Mouse (Mus musculus): ENCODE measurements at regions not wholly inside any gene's neighbourhood (a gene's known extent, or its start where the extent isn't known, plus 50 kb on each side); places are given as distances from the start of the nearest gene placed in this dataset.

DNA sequence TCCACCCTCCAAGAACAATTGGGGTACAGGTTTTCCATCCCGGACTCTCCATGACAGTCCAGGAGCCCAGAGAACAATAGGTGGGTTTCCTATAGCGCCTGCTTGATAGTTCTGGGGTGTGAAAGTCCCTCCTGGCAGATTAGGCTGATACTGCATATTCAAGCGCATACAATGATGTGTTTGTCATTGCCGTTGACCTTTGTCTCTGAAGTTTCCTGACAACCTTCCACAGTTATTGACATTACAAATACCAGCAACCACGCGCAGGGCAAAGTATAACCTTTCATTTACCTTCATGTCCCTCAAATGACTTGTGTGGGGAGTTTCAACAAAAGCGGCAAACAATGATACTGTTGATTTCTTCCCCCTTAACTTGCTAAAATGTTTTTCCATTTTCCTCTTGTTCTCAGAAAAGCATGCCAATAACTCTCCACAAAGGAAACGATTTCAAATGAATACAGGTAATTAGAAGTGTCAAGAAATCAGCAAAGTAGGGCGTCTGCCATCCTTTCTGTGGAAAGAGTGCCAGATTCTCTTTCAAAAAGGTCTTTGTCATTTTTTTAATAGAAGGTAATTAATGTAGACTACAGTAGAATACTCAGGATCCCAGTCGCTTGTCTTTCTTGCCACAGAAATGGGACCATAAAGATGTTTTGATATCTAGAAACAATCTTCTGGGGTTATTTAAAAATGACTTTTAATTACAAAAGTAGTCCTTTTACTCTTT is 60.9 kb upstream of the BC052040 start:
- Histone ChIP-seq H3K27me3 (ENCODE audit: insufficient read depth, low read length) (no peaks in the 10 kb centered on the region), H3K27ac (ENCODE audit: low read depth) (peak overlapping the region; percentile 92), H3K36me3 (replicated peaks; ENCODE audit: insufficient read depth, low read length) (no peaks in the 10 kb centered on the region), H3K9me3 (ENCODE audit: low read length) (no peaks in the 10 kb centered on the region), H3K4me2 (ENCODE audit: low read depth, low read length) (peak overlapping the region; percentile 54), H3K4me1 (ENCODE audit: insufficient read depth) (no peaks in the 10 kb centered on the region), H3K9ac (replicated peaks) (peak overlapping the region; percentile 48), H3K4me3 (ENCODE audit: low read depth, low read length) (no peak overlapping the region)
- peak; percentile 67 for TF ChIP-seq EP300 (IDR thresholded peaks at IDR 0.05; ENCODE audit: low read depth)
- TF ChIP-seq CTCF (IDR thresholded peaks at IDR 0.05; ENCODE audit: low read depth): no peak
- 36% methylated on average over 10 of the region's 10 CpGs for WGBS (ENCODE audit: insufficient replicate concordance)
- ATAC-seq (peak; percentile 95), DNase-seq (peak; percentile 40)

DNA sequence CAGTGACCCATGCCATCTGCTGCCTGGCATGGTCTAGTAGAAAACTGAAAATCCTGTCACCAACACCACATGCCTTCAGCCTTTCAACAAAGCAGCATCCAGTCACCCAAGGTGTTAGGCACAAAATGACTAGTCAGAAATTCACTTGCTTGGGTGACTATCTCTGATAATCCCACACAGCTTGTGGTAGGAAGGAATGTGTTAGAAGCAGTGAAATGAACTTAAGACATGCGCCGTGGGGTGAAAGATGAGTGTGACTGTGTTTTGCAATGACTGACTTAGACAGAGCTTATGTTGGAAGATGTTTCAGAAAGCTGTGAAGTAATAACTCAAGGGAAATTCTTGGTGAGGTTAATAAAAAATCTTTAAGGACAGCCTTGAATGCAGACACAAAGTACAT is 51.6 kb upstream of the BC052040 start:
- Histone ChIP-seq H3K9ac (replicated peaks) (no peak overlapping the region), H3K4me3 (ENCODE audit: low read depth, low read length) (no peak overlapping the region), H3K4me1 (ENCODE audit: insufficient read depth) (no peaks in the 10 kb centered on the region), H3K36me3 (replicated peaks; ENCODE audit: insufficient read depth, low read length) (no peaks in the 10 kb centered on the region), H3K27ac (ENCODE audit: low read depth) (no peak overlapping the region), H3K9me3 (ENCODE audit: low read length) (no peaks in the 10 kb centered on the region), H3K4me2 (ENCODE audit: low read depth, low read length) (no peak overlapping the region), H3K27me3 (ENCODE audit: insufficient read depth, low read length) (no peaks in the 10 kb centered on the region)
- DNase-seq (no peak), ATAC-seq (no peak)
- 85% methylated on average over 2 of the region's 2 CpGs for WGBS (ENCODE audit: insufficient replicate concordance)
- TF ChIP-seq CTCF (IDR thresholded peaks at IDR 0.05; ENCODE audit: low read depth) (no peak), EP300 (IDR thresholded peaks at IDR 0.05; ENCODE audit: low read depth) (no peak)
